Mouse (Mus musculus): ENCODE measurements around the gene Usp1. TPM values are rescaled to one million over a fixed set of nuclear protein-coding genes. Genes with fewer than 3 reads are reported as not detected.
A peak's percentile ranks its signal among the peaks of the same experiment; 100 is the strongest.

Usp1 gene
- polyA plus RNA-seq, 1 experiment, result 293 TPM

GRCm38 (mm10) chr4:98918204-98918603 is 5.4 kb upstream of the Usp1 start:
- H3K4me1 ChIP-seq (replicated peaks; ENCODE audit: control insufficient read depth, insufficient read depth, low read length), result peaks cover 7% of the 10 kb centered on the region; the same call in 1 of the 2 replicates
- TF ChIP-seq CTCF (IDR thresholded peaks at IDR 0.05; ENCODE audit: borderline replicate concordance, control insufficient read depth, extremely low read depth, insufficient read depth, low read length, poor library complexity) (no peak), POLR2A (IDR thresholded peaks at IDR 0.05; ENCODE audit: control insufficient read depth, extremely low read depth, insufficient read depth, low read length, poor library complexity) (no peak)
- no peaks in the 10 kb centered on the region for H3K36me3 ChIP-seq (ENCODE audit: control insufficient read depth, insufficient read depth, low read length)
- no peak overlapping the region for H3K4me3 ChIP-seq (ENCODE audit: control insufficient read depth, insufficient read depth, low read length)
- DNase-seq, result no peak
- no peak overlapping the region for H3K27ac ChIP-seq (ENCODE audit: control insufficient read depth, insufficient read depth, low read length)
- 97% methylated on average over 1 of the region's 1 CpGs for WGBS
- H3K27me3 ChIP-seq (ENCODE audit: control insufficient read depth, insufficient read depth, low read length), result no peaks in the 10 kb centered on the region

GRCm38 (mm10) chr4:98920896-98921295 is 2.7 kb upstream of the Usp1 start:
- H3K36me3 ChIP-seq (ENCODE audit: control insufficient read depth, insufficient read depth, low read length), result no peaks in the 10 kb centered on the region
- H3K4me1 ChIP-seq (replicated peaks; ENCODE audit: control insufficient read depth, insufficient read depth, low read length), result peaks cover 9% of the 10 kb centered on the region; the same call in 1 of the 2 replicates
- TF ChIP-seq CTCF (IDR thresholded peaks at IDR 0.05; ENCODE audit: borderline replicate concordance, control insufficient read depth, extremely low read depth, insufficient read depth, low read length, poor library complexity), result no peak
- TF ChIP-seq POLR2A (IDR thresholded peaks at IDR 0.05; ENCODE audit: control insufficient read depth, extremely low read depth, insufficient read depth, low read length, poor library complexity), result no peak
- H3K4me3 ChIP-seq (ENCODE audit: control insufficient read depth, insufficient read depth, low read length), result no peak overlapping the region
- 85% methylated on average over 4 of the region's 4 CpGs for WGBS
- no peak for DNase-seq
- no peak overlapping the region for H3K27ac ChIP-seq (ENCODE audit: control insufficient read depth, insufficient read depth, low read length)
- H3K27me3 ChIP-seq (ENCODE audit: control insufficient read depth, insufficient read depth, low read length), result no peaks in the 10 kb centered on the region

- DNase-seq, result peak; percentile 15
- Histone ChIP-seq H3K27me3 (ENCODE audit: control insufficient read depth, insufficient read depth, low read length) (no peaks in the 10 kb centered on the region), H3K36me3 (ENCODE audit: control insufficient read depth, insufficient read depth, low read length) (no peaks in the 10 kb centered on the region), H3K4me1 (replicated peaks; ENCODE audit: control insufficient read depth, insufficient read depth, low read length) (peaks cover 9% of the 10 kb centered on the region; the same call in 1 of the 2 replicates), H3K27ac (ENCODE audit: control insufficient read depth, insufficient read depth, low read length) (peak overlapping the region; percentile 54), H3K4me3 (ENCODE audit: control insufficient read depth, insufficient read depth, low read length) (peak overlapping the region; percentile 61)
- WGBS, result 14% methylated on average over 18 of the region's 18 CpGs
- TF ChIP-seq CTCF (IDR thresholded peaks at IDR 0.05; ENCODE audit: borderline replicate concordance, control insufficient read depth, extremely low read depth, insufficient read depth, low read length, poor library complexity), result no peak
Measured at GRCm38 (mm10) chr4:98922061-98922642, 1.5 kb upstream of the Usp1 start.

- DNase-seq, result peak; percentile 92
- under 1% methylated on average over 53 of the region's 53 CpGs for WGBS
Measured at GRCm38 (mm10) chr4:98922643-98923567, 705 bp upstream of the Usp1 start.

GRCm38 (mm10) chr4:98924071-98924905 is 678 bp downstream of the Usp1 start:
- Histone ChIP-seq H3K27me3 (ENCODE audit: control insufficient read depth, insufficient read depth, low read length) (no peaks in the 10 kb centered on the region), H3K4me3 (ENCODE audit: control insufficient read depth, insufficient read depth, low read length) (peak overlapping the region; percentile 81), H3K27ac (ENCODE audit: control insufficient read depth, insufficient read depth, low read length) (peak overlapping the region; percentile 94), H3K4me1 (replicated peaks; ENCODE audit: control insufficient read depth, insufficient read depth, low read length) (peaks cover 9% of the 10 kb centered on the region; the same call in 1 of the 2 replicates), H3K36me3 (ENCODE audit: control insufficient read depth, insufficient read depth, low read length) (peaks cover 5% of the 10 kb centered on the region; the same call in 1 of the 2 replicates)
- DNase-seq, result peak; percentile 15
- no peak for TF ChIP-seq POLR2A (IDR thresholded peaks at IDR 0.05; ENCODE audit: control insufficient read depth, extremely low read depth, insufficient read depth, low read length, poor library complexity)
- TF ChIP-seq CTCF (IDR thresholded peaks at IDR 0.05; ENCODE audit: borderline replicate concordance, control insufficient read depth, extremely low read depth, insufficient read depth, low read length, poor library complexity), result no peak
- WGBS, result under 1% methylated on average over 63 of the region's 66 CpGs

More at GRCm38 (mm10) chr4:98922643-98923567, 705 bp upstream of the Usp1 start:
- Histone ChIP-seq H3K27ac (ENCODE audit: control insufficient read depth, insufficient read depth, low read length) (peak overlapping the region; percentile 94), H3K4me1 (replicated peaks; ENCODE audit: control insufficient read depth, insufficient read depth, low read length) (peaks cover 9% of the 10 kb centered on the region; the same call in 1 of the 2 replicates), H3K36me3 (ENCODE audit: control insufficient read depth, insufficient read depth, low read length) (no peaks in the 10 kb centered on the region), H3K4me3 (ENCODE audit: control insufficient read depth, insufficient read depth, low read length) (peak overlapping the region; percentile 81), H3K27me3 (ENCODE audit: control insufficient read depth, insufficient read depth, low read length) (no peaks in the 10 kb centered on the region)
- TF ChIP-seq POLR2A (IDR thresholded peaks at IDR 0.05; ENCODE audit: control insufficient read depth, extremely low read depth, insufficient read depth, low read length, poor library complexity) (no peak; the same call in none of the 2 replicates), CTCF (IDR thresholded peaks at IDR 0.05; ENCODE audit: borderline replicate concordance, control insufficient read depth, extremely low read depth, insufficient read depth, low read length, poor library complexity) (no peak)

- Histone ChIP-seq H3K4me1 (replicated peaks; ENCODE audit: control insufficient read depth, insufficient read depth, low read length) (peaks cover 9% of the 10 kb centered on the region; the same call in 1 of the 2 replicates), H3K36me3 (ENCODE audit: control insufficient read depth, insufficient read depth, low read length) (peaks cover 8% of the 10 kb centered on the region; the same call in 1 of the 2 replicates), H3K4me3 (ENCODE audit: control insufficient read depth, insufficient read depth, low read length) (peak overlapping the region; percentile 81), H3K27ac (ENCODE audit: control insufficient read depth, insufficient read depth, low read length) (no peak overlapping the region), H3K27me3 (ENCODE audit: control insufficient read depth, insufficient read depth, low read length) (no peaks in the 10 kb centered on the region)
- 1% methylated on average over 2 of the region's 2 CpGs for WGBS
- DNase-seq, result no peak
- TF ChIP-seq POLR2A (IDR thresholded peaks at IDR 0.05; ENCODE audit: control insufficient read depth, extremely low read depth, insufficient read depth, low read length, poor library complexity) (no peak), CTCF (IDR thresholded peaks at IDR 0.05; ENCODE audit: borderline replicate concordance, control insufficient read depth, extremely low read depth, insufficient read depth, low read length, poor library complexity) (no peak)
Measured at GRCm38 (mm10) chr4:98924906-98925178, 1.2 kb downstream of the Usp1 start.

Data from thymus, adult 2 months (tissue).